Mouse (Mus musculus) myocyte (in vitro differentiated cells): ENCODE data around the gene Trappc3.

Source experiments
- CEBPB ChIP-seq: IDR thresholded peaks from 2 replicates; pipeline ENCODE4 v1.6.1; 2011; ENCODE audit warnings: mild to moderate bottlenecking, moderate library complexity; ENCODE audit not compliant: poor library complexity, insufficient read depth, severe bottlenecking
- E2F4 ChIP-seq: IDR thresholded peaks from one replicate; pipeline ENCODE4 v1.6.1; 2011; ENCODE audit warnings: mild to moderate bottlenecking, control low read depth, moderate library complexity; ENCODE audit not compliant: insufficient read depth
- MAX ChIP-seq: IDR thresholded peaks from one replicate; pipeline ENCODE4 v1.6.1; 2011; ENCODE audit warnings: low read depth, mild to moderate bottlenecking, control low read depth
- MYOD1 ChIP-seq, 3 experiments: IDR thresholded peaks; one replicate each; pipeline ENCODE4 v1.6.1; 2011; ENCODE audit warnings: control low read depth in 2 of 3, low read depth in 2 of 3, mild to moderate bottlenecking in 2 of 3, moderate library complexity in 1 of 3; ENCODE audit not compliant: insufficient read length in 2 of 3, control insufficient read depth in 1 of 3
- MYOG ChIP-seq, 3 experiments: IDR thresholded peaks; one replicate each; pipeline ENCODE4 v1.6.1; 2011; ENCODE audit warnings: control low read depth in 2 of 3, low read depth in 2 of 3, mild to moderate bottlenecking in 2 of 3; ENCODE audit not compliant: insufficient read length in 2 of 3, control insufficient read depth in 1 of 3, insufficient read depth in 1 of 3
- POLR2A ChIP-seq: IDR thresholded peaks from one replicate; pipeline ENCODE4 v1.6.1; 2011; ENCODE audit warnings: low read depth, mild to moderate bottlenecking, control low read depth, moderate library complexity; ENCODE audit not compliant: insufficient read length
- POLR2AphosphoS2 ChIP-seq: IDR thresholded peaks from one replicate; pipeline ENCODE4 v1.6.1; 2011; ENCODE audit warnings: low read depth, control low read depth; ENCODE audit not compliant: insufficient read length
- REST ChIP-seq: IDR thresholded peaks from one replicate; pipeline ENCODE4 v1.6.1; 2011; ENCODE audit warnings: mild to moderate bottlenecking, control low read depth, moderate library complexity; ENCODE audit not compliant: insufficient read depth, insufficient read length
- SRF ChIP-seq: IDR thresholded peaks from one replicate; pipeline ENCODE4 v1.6.1; 2011; ENCODE audit warnings: low read depth; ENCODE audit not compliant: control insufficient read depth, insufficient read length
- TCF12 ChIP-seq: IDR thresholded peaks from one replicate; pipeline ENCODE4 v1.6.1; 2011; ENCODE audit warnings: mild to moderate bottlenecking, control low read depth; ENCODE audit not compliant: poor library complexity, insufficient read depth, severe bottlenecking
- TCF3 ChIP-seq: IDR thresholded peaks from one replicate; pipeline ENCODE4 v1.6.1; 2011; ENCODE audit warnings: low read depth, control low read depth; ENCODE audit not compliant: insufficient read length
- USF1 ChIP-seq: IDR thresholded peaks from one replicate; pipeline ENCODE4 v1.6.1; 2011; ENCODE audit warnings: low read depth, mild to moderate bottlenecking, control low read depth, moderate library complexity

GRCm38 (mm10) chr4:126217771-126218170 is 44.4 kb upstream of the Trappc3 start:
- TF ChIP-seq MYOD1 (IDR thresholded peaks at IDR 0.05; ENCODE audit: control insufficient read depth in 1 of 3, insufficient read length in 2 of 3, low read depth in 2 of 3) (no peak), USF1 (no peak), POLR2A (no peak), E2F4 (no peak), TCF12 (no peak), MAX (no peak), CEBPB (no peak), POLR2AphosphoS2 (no peak), REST (no peak), TCF3 (no peak), MYOG (IDR thresholded peaks at IDR 0.05; ENCODE audit: control insufficient read depth in 1 of 3, insufficient read depth in 1 of 3, insufficient read length in 2 of 3, low read depth in 2 of 3) (no peak), SRF (no peak)
